Mouse (Mus musculus) kidney, embryonic 16.5 days (tissue): ENCODE measurements around the gene Izumo4. TPM values are rescaled to one million over a fixed set of nuclear protein-coding genes. Genes with fewer than 3 reads are reported as not detected.

ENCODE experiments used
- ATAC-seq: fragments of 200-750 bp; cut with Nextera tagmentation; 2 replicates; pipeline ENCODE4 v1.8.0; 2017; ENCODE audit warnings: moderate TSS enrichment; ENCODE audit not compliant: low FRiP score, low TSS enrichment
- H3K27ac ChIP-seq: fragments of 300-500 bp; sonication (generic); 2 replicates; pipeline ENCODE4 v1.5.1; 2014; ENCODE audit warnings: low read length
- H3K27me3 ChIP-seq: fragments of 300-500 bp; sonication (generic); 2 replicates; pipeline ENCODE4 v1.6.1; 2014; ENCODE audit warnings: low read length, control low read depth, mixed read lengths; ENCODE audit not compliant: insufficient read depth
- H3K36me3 ChIP-seq: fragments of 300-500 bp; sonication (generic); 2 replicates; pipeline ENCODE4 v1.6.1; 2014; ENCODE audit warnings: low read length, control low read depth, mixed read lengths; ENCODE audit not compliant: insufficient read depth
- H3K4me1 ChIP-seq: fragments of 300-500 bp; sonication (generic); 2 replicates; pipeline ENCODE4 v1.6.1; 2014; ENCODE audit warnings: low read length, control low read depth, mixed read lengths; ENCODE audit not compliant: insufficient read depth
- H3K4me2 ChIP-seq: fragments of 300-500 bp; sonication (generic); replicated peaks from 2 replicates; pipeline ENCODE4 v1.6.1; 2014; ENCODE audit warnings: low read depth, low read length
- H3K4me3 ChIP-seq: fragments of 300-500 bp; sonication (generic); 2 replicates; pipeline ENCODE4 v1.5.1; 2014; ENCODE audit warnings: mild to moderate bottlenecking, low read length
- H3K9ac ChIP-seq: fragments of 300-500 bp; sonication (generic); replicated peaks from 2 replicates; pipeline ENCODE4 v1.6.1; 2014; ENCODE audit warnings: low read length
- H3K9me3 ChIP-seq: fragments of 300-500 bp; sonication (generic); 2 replicates; pipeline ENCODE4 v1.6.1; 2016; ENCODE audit warnings: low read length, control low read depth
- WGBS: fragments of 180-500 bp; shearing (Covaris S2); extraction: QIAGEN DNeasy Blood & Tissue Kit; methylation state at CpG from one replicate; pipeline ENCODE4 v1.1.7; 2014; 5-methylcytosine and 5-hydroxymethylcytosine counted together
- polyA plus RNA-seq: library from polyadenylated mRNA; unstranded; fragments of >200 nt; fragmentation: Nextera tagmentation; extraction: Ambion mirVana; gene quantifications from 2 replicates; pipeline ENCODE4 v1.2.1, GENCODE M21; 2015

Izumo4 gene
- polyA plus RNA-seq, 1 experiment from 2014 or later = 23.8 TPM

- 82% methylated on average over 12 of the region's 12 CpGs for WGBS
These were observed 33.0 kb upstream of the Izumo4 start for GRCm38 (mm10) chr10:80669018-80669417.

GRCm38 (mm10) chr10:80669737-80670485 is 32.1 kb upstream of the Izumo4 start:
- no peaks in the 10 kb centered on the region for H3K9me3 ChIP-seq
- peaks cover 48% of the 10 kb centered on the region for H3K4me1 ChIP-seq
- WGBS = 92% methylated on average over 7 of the region's 7 CpGs
- no peaks in the 10 kb centered on the region for H3K27me3 ChIP-seq
- no peak overlapping the region for H3K27ac ChIP-seq
- H3K36me3 ChIP-seq = peaks cover 74% of the 10 kb centered on the region
- ATAC-seq = no peak
- no peak overlapping the region; the same call in 1 of the 2 replicates for H3K9ac ChIP-seq
- no peak overlapping the region for H3K4me2 ChIP-seq
- no peak overlapping the region for H3K4me3 ChIP-seq

More at GRCm38 (mm10) chr10:80669018-80669417, 33.0 kb upstream of the Izumo4 start:
- no peak overlapping the region for H3K4me2 ChIP-seq
- no peak overlapping the region for H3K9ac ChIP-seq
- H3K27ac ChIP-seq = no peak overlapping the region
- no peaks in the 10 kb centered on the region for H3K27me3 ChIP-seq
- no peak overlapping the region for H3K4me3 ChIP-seq
- no peaks in the 10 kb centered on the region for H3K9me3 ChIP-seq
- ATAC-seq = no peak
- peaks cover 74% of the 10 kb centered on the region for H3K36me3 ChIP-seq
- peaks cover 48% of the 10 kb centered on the region for H3K4me1 ChIP-seq

GRCm38 (mm10) chr10:80670531-80670930 is 31.5 kb upstream of the Izumo4 start:
- no peaks in the 10 kb centered on the region for H3K9me3 ChIP-seq
- peaks cover 43% of the 10 kb centered on the region for H3K4me1 ChIP-seq
- WGBS = 92% methylated on average over 2 of the region's 2 CpGs
- H3K36me3 ChIP-seq = peaks cover 74% of the 10 kb centered on the region
- no peak overlapping the region for H3K4me2 ChIP-seq
- H3K27me3 ChIP-seq = no peaks in the 10 kb centered on the region
- no peak overlapping the region for H3K27ac ChIP-seq
- H3K9ac ChIP-seq = no peak overlapping the region; the same call in 1 of the 2 replicates
- ATAC-seq = no peak
- H3K4me3 ChIP-seq = no peak overlapping the region

- 84% methylated on average over 4 of the region's 4 CpGs for WGBS
- ATAC-seq = no peak
- Histone ChIP-seq H3K27ac (no peak overlapping the region), H3K9me3 (no peaks in the 10 kb centered on the region), H3K4me3 (no peak overlapping the region), H3K27me3 (no peaks in the 10 kb centered on the region), H3K9ac (no peak overlapping the region), H3K36me3 (peaks cover 69% of the 10 kb centered on the region), H3K4me1 (peaks cover 36% of the 10 kb centered on the region), H3K4me2 (no peak overlapping the region)
These were observed 30.7 kb upstream of the Izumo4 start for GRCm38 (mm10) chr10:80671251-80671650.

GRCm38 (mm10) chr10:80671936-80672690 is 29.9 kb upstream of the Izumo4 start:
- Histone ChIP-seq H3K9me3 (no peaks in the 10 kb centered on the region), H3K36me3 (peaks cover 60% of the 10 kb centered on the region), H3K4me2 (no peak overlapping the region), H3K4me1 (peaks cover 31% of the 10 kb centered on the region), H3K27ac (no peak overlapping the region), H3K4me3 (no peak overlapping the region), H3K9ac (no peak overlapping the region; the same call in 1 of the 2 replicates), H3K27me3 (no peaks in the 10 kb centered on the region)
- 83% methylated on average over 11 of the region's 11 CpGs for WGBS
- no peak for ATAC-seq

GRCm38 (mm10) chr10:80673690-80674089 is 28.3 kb upstream of the Izumo4 start:
- H3K36me3 ChIP-seq = peaks cover 44% of the 10 kb centered on the region
- H3K4me3 ChIP-seq = peak overlapping the region; percentile 81
- H3K4me2 ChIP-seq = peak overlapping the region; percentile 80
- WGBS = 85% methylated on average over 3 of the region's 3 CpGs
- H3K27ac ChIP-seq = no peak overlapping the region; the same call in 1 of the 2 replicates
- no peaks in the 10 kb centered on the region for H3K9me3 ChIP-seq
- H3K4me1 ChIP-seq = peaks cover 47% of the 10 kb centered on the region
- no peak for ATAC-seq
- peak overlapping the region; percentile 96 for H3K9ac ChIP-seq
- no peaks in the 10 kb centered on the region for H3K27me3 ChIP-seq

- Histone ChIP-seq H3K4me1 (peaks cover 53% of the 10 kb centered on the region), H3K9me3 (no peaks in the 10 kb centered on the region), H3K4me2 (peak overlapping the region; percentile 80), H3K4me3 (peak overlapping the region; percentile 81), H3K27me3 (no peaks in the 10 kb centered on the region), H3K27ac (no peak overlapping the region; the same call in 1 of the 2 replicates), H3K9ac (peak overlapping the region; percentile 96), H3K36me3 (peaks cover 39% of the 10 kb centered on the region)
- WGBS = 52% methylated on average over 5 of the region's 5 CpGs
- no peak for ATAC-seq
These were observed 27.7 kb upstream of the Izumo4 start for GRCm38 (mm10) chr10:80674161-80674711.

- Histone ChIP-seq H3K9me3 (no peaks in the 10 kb centered on the region), H3K27ac (no peak overlapping the region; the same call in 1 of the 2 replicates), H3K4me1 (peaks cover 59% of the 10 kb centered on the region), H3K27me3 (no peaks in the 10 kb centered on the region), H3K4me3 (peak overlapping the region; percentile 81), H3K36me3 (peaks cover 32% of the 10 kb centered on the region), H3K4me2 (peak overlapping the region; percentile 80), H3K9ac (peak overlapping the region; percentile 96)
- no peak for ATAC-seq
- WGBS = 12% methylated on average over 6 of the region's 6 CpGs
These were observed 27.1 kb upstream of the Izumo4 start for GRCm38 (mm10) chr10:80674851-80675404.

GRCm38 (mm10) chr10:80675405-80676197 is 26.4 kb upstream of the Izumo4 start:
- Histone ChIP-seq H3K27me3 (no peaks in the 10 kb centered on the region), H3K4me3 (peak overlapping the region; percentile 81), H3K27ac (peak overlapping the region; percentile 74), H3K36me3 (peaks cover 25% of the 10 kb centered on the region), H3K4me2 (peak overlapping the region; percentile 80), H3K4me1 (peaks cover 66% of the 10 kb centered on the region), H3K9me3 (no peaks in the 10 kb centered on the region), H3K9ac (peak overlapping the region; percentile 96)
- WGBS = 0% methylated on average over 33 of the region's 54 CpGs
- ATAC-seq = no peak; the same call in 1 of the 2 replicates
